29 mouse cellular contexts compared by ENCODE assay signal in genomic region chr15:33824826-33825225, GRCm38 (mm10).
DNase-seq lines count a peak whose midpoint lies in the region; ATAC-seq and TF ChIP-seq lines count a peak whose summit lies in the region.
"Had no signal": no experiment of that assay in that cellular context is flagged by ENCODE, and none has a peak within 500 bp of the region (broad histone marks: within the 10 kb centered on the region; RNA-seq: fewer than 3 reads in every experiment).

No protein-coding gene starts in this region.

- DNase-seq in heart, adult 18-20 months: peak; percentile 30 to 56
- DNase-seq in heart, postnatal 25 days (ENCODE audit: low spot score): peak; percentile 12
- peak; percentile 19 for DNase-seq in kidney, postnatal 0 days (ENCODE audit: low spot score)
- no peak for DNase-seq in kidney, adult 2 months
- no peak for DNase-seq in left cerebral cortex, adult 2 months (ENCODE audit: extremely low spot score in 1 of 2, low spot score in 2 of 2)
- DNase-seq: adrenal gland, postnatal 10 days; adrenal gland, postnatal 36 days; B cell, adult 2 months; cerebellum, adult 11 months; cerebellum, adult 2 months; cerebellum, adult 9-11 months; cerebellum, postnatal 25 days; gastrocnemius, adult 2 months; gastrocnemius, postnatal 14 days had no signal

- no peaks in the 10 kb centered on the region for H3K36me3 ChIP-seq in heart, embryonic 12.5 days
- no peaks in the 10 kb centered on the region for H3K36me3 ChIP-seq in heart, embryonic 11.5 days (ENCODE audit: control insufficient read depth, insufficient read depth, low read length)
- H3K36me3 ChIP-seq in kidney, postnatal 0 days (ENCODE audit: insufficient read depth, low read length): no peaks in the 10 kb centered on the region
- no peaks in the 10 kb centered on the region for H3K36me3 ChIP-seq in kidney, adult 2 months (ENCODE audit: control insufficient read depth, insufficient read depth, low read length)
- H3K36me3 ChIP-seq: embryonic facial prominence, embryonic 12.5 days; embryonic facial prominence, embryonic 15.5 days; G1E; heart, embryonic 15.5 days had no signal

- no peak overlapping the region for H3K4me2 ChIP-seq in heart, embryonic 12.5 days
- H3K4me2 ChIP-seq in heart, embryonic 11.5 days: no peak overlapping the region
- H3K4me2 ChIP-seq in kidney, postnatal 0 days (ENCODE audit: low read length): no peak overlapping the region
- H3K4me2 ChIP-seq: embryonic facial prominence, embryonic 12.5 days; embryonic facial prominence, embryonic 15.5 days; heart, embryonic 15.5 days; hindbrain, embryonic 14.5 days had no signal

- no peak for TF ChIP-seq CTCF in kidney, postnatal 0 days (IDR thresholded peaks at IDR 0.05; ENCODE audit: low read depth)
- no peak for TF ChIP-seq CTCF in kidney, adult 2 months (conservative IDR thresholded peaks at IDR 0.05; ENCODE audit: insufficient read depth, insufficient read length, low read depth, low read length)
- no peak for TF ChIP-seq CTCF in left cerebral cortex, adult 2 months (IDR thresholded peaks at IDR 0.05)

- no peaks in the 10 kb centered on the region for H3K27me3 ChIP-seq in heart, embryonic 12.5 days (replicated peaks)
- no peaks in the 10 kb centered on the region for H3K27me3 ChIP-seq in heart, embryonic 11.5 days (ENCODE audit: control insufficient read depth, insufficient read depth, low read length)
- no peaks in the 10 kb centered on the region for H3K27me3 ChIP-seq in kidney, postnatal 0 days (ENCODE audit: insufficient read depth, low read length)
- H3K27me3 ChIP-seq in kidney, adult 2 months (replicated peaks; ENCODE audit: control insufficient read depth, insufficient read depth, low read length): no peaks in the 10 kb centered on the region
- H3K27me3 ChIP-seq: CH12.LX; embryonic facial prominence, embryonic 12.5 days; embryonic facial prominence, embryonic 15.5 days; heart, embryonic 15.5 days; Patski had no signal

- no peak overlapping the region for H3K4me3 ChIP-seq in heart, embryonic 12.5 days
- H3K4me3 ChIP-seq in heart, embryonic 11.5 days (ENCODE audit: low read depth, low read length): no peak overlapping the region
- H3K4me3 ChIP-seq in kidney, postnatal 0 days (replicated peaks; ENCODE audit: low read depth, low read length): no peak overlapping the region
- no peak overlapping the region for H3K4me3 ChIP-seq in kidney, adult 2 months (ENCODE audit: insufficient read depth, low read depth, low read length)
- no peak overlapping the region for H3K4me3 ChIP-seq in left cerebral cortex, adult 2 months
- H3K4me3 ChIP-seq: embryonic facial prominence, embryonic 12.5 days; embryonic facial prominence, embryonic 15.5 days; gastrocnemius, adult 2 months; heart, adult 2 months; heart, embryonic 15.5 days had no signal

- no peak for TF ChIP-seq POLR2A in kidney, adult 2 months (IDR thresholded peaks at IDR 0.05; ENCODE audit: low read depth, low read length)

- ATAC-seq in heart, embryonic 12.5 days (ENCODE audit: insufficient number of reproducible peaks, low FRiP score): no peak
- ATAC-seq in heart, embryonic 11.5 days (replicated peaks; ENCODE audit: insufficient number of reproducible peaks, low FRiP score, low TSS enrichment): no peak
- ATAC-seq in kidney, postnatal 0 days (replicated peaks; ENCODE audit: low FRiP score, low read depth): no peak
- ATAC-seq: forebrain, embryonic 14.5 days; forebrain, postnatal 0 days; hindbrain, postnatal 0 days; inflammation-experienced regulatory T-cells, adult 6 months; intestine, embryonic 16.5 days; Patski had no signal

- WGBS in heart, embryonic 12.5 days: 64% methylated on average over 3 of the region's 3 CpGs
- WGBS in heart, embryonic 11.5 days (ENCODE audit: insufficient replicate concordance): 85% methylated on average over 3 of the region's 3 CpGs
- WGBS in kidney, postnatal 0 days: 55% methylated on average over 3 of the region's 3 CpGs
- 53% methylated on average over 3 of the region's 3 CpGs for WGBS in kidney, adult 2 months

- no peak overlapping the region for H3K27ac ChIP-seq in heart, embryonic 12.5 days (ENCODE audit: poor library complexity, severe bottlenecking)
- no peak overlapping the region for H3K27ac ChIP-seq in heart, embryonic 11.5 days (ENCODE audit: low read depth, low read length)
- H3K27ac ChIP-seq in kidney, postnatal 0 days: no peak overlapping the region
- no peak overlapping the region for H3K27ac ChIP-seq in kidney, adult 2 months (ENCODE audit: insufficient read depth, low read depth, low read length)
- no peak overlapping the region for H3K27ac ChIP-seq in left cerebral cortex, adult 2 months
- H3K27ac ChIP-seq: embryonic facial prominence, embryonic 12.5 days; embryonic facial prominence, embryonic 15.5 days; gastrocnemius, adult 2 months; heart, adult 2 months; heart, embryonic 15.5 days; hindbrain, embryonic 14.5 days; hindbrain, postnatal 0 days had no signal

- intact Hi-C loops in heart, postnatal 25 days (cut with DNase I): no loop called here
- intact Hi-C loops in left cerebral cortex, adult 2 months (cut with DNase I): no loop called here

- H3K9ac ChIP-seq in heart, embryonic 12.5 days: no peak overlapping the region
- no peak overlapping the region for H3K9ac ChIP-seq in heart, embryonic 11.5 days (ENCODE audit: low read depth, low read length)
- no peak overlapping the region for H3K9ac ChIP-seq in kidney, postnatal 0 days (ENCODE audit: low read depth, low read length)
- H3K9ac ChIP-seq: embryonic facial prominence, embryonic 12.5 days; embryonic facial prominence, embryonic 15.5 days; forebrain, postnatal 0 days; heart, embryonic 15.5 days; hindbrain, embryonic 14.5 days had no signal

- H3K4me1 ChIP-seq in heart, embryonic 12.5 days (replicated peaks): no peaks in the 10 kb centered on the region
- no peaks in the 10 kb centered on the region for H3K4me1 ChIP-seq in heart, embryonic 11.5 days (ENCODE audit: control insufficient read depth, insufficient read depth, low read length)
- no peaks in the 10 kb centered on the region for H3K4me1 ChIP-seq in kidney, postnatal 0 days (replicated peaks; ENCODE audit: insufficient read depth, low read length)
- H3K4me1 ChIP-seq in kidney, adult 2 months (ENCODE audit: control insufficient read depth, insufficient read depth, low read length): no peaks in the 10 kb centered on the region
- H3K4me1 ChIP-seq: embryonic facial prominence, embryonic 12.5 days; embryonic facial prominence, embryonic 15.5 days; heart, embryonic 15.5 days had no signal

- H3K9me3 ChIP-seq in heart, embryonic 12.5 days (replicated peaks): no peaks in the 10 kb centered on the region
- no peaks in the 10 kb centered on the region for H3K9me3 ChIP-seq in heart, embryonic 11.5 days (replicated peaks; ENCODE audit: control insufficient read depth, low read length)
- no peaks in the 10 kb centered on the region for H3K9me3 ChIP-seq in kidney, postnatal 0 days (replicated peaks; ENCODE audit: low read length)
- H3K9me3 ChIP-seq: embryonic facial prominence, embryonic 12.5 days; embryonic facial prominence, embryonic 15.5 days; G1E had no signal

Comparison
In these comparisons a context has a peak if more than half of its experiments do, and no peak if none do; other contexts are left out.
1. DNase-seq: peak in heart, adult 18-20 months (2 of 2), heart, postnatal 25 days (single experiment) and kidney, postnatal 0 days (single experiment); none in kidney, adult 2 months (single experiment) and left cerebral cortex, adult 2 months (0 of 2).